16 mouse cellular contexts compared by ENCODE assay signal in genomic region chr1:38777500-38777899, GRCm38 (mm10). TPM values are rescaled to one million over a fixed set of nuclear protein-coding genes. Genes with fewer than 3 reads are reported as not detected.
DNase-seq lines count a peak whose midpoint lies in the region; ATAC-seq lines count a peak whose summit lies in the region.
"Had no signal": no experiment of that assay in that cellular context is flagged by ENCODE, and none has a peak within 500 bp of the region (broad histone marks: within the 10 kb centered on the region; RNA-seq: fewer than 3 reads in every experiment).

No protein-coding gene starts in this region.

- no peak overlapping the region for H3K27ac ChIP-seq in liver, embryonic 11.5 days (ENCODE audit: low read depth, low read length)
- H3K27ac ChIP-seq in forebrain, embryonic 12.5 days, result no peak overlapping the region
- H3K27ac ChIP-seq in hindbrain, embryonic 14.5 days, result no peak overlapping the region
- H3K27ac ChIP-seq: hindbrain, embryonic 13.5 days; layer of hippocampus, adult 2 months had no signal

- no peaks in the 10 kb centered on the region for H3K9me3 ChIP-seq in liver, embryonic 11.5 days (ENCODE audit: control insufficient read depth, low read length)
- H3K9me3 ChIP-seq in forebrain, embryonic 12.5 days, result no peaks in the 10 kb centered on the region
- no peaks in the 10 kb centered on the region for H3K9me3 ChIP-seq in hindbrain, embryonic 14.5 days (ENCODE audit: control insufficient read depth, low read length)
- H3K9me3 ChIP-seq: hindbrain, embryonic 13.5 days had no signal

- no peak overlapping the region for H3K4me3 ChIP-seq in liver, embryonic 11.5 days (ENCODE audit: low read depth, low read length)
- no peak overlapping the region for H3K4me3 ChIP-seq in forebrain, embryonic 12.5 days (replicated peaks)
- no peak overlapping the region for H3K4me3 ChIP-seq in hindbrain, embryonic 14.5 days (replicated peaks; ENCODE audit: low read length)
- H3K4me3 ChIP-seq: heart, embryonic 12.5 days; hindbrain, embryonic 13.5 days; layer of hippocampus, adult 2 months; myocyte had no signal

- peak; percentile 88 for ATAC-seq in CD4-positive, CD25-positive, alpha-beta regulatory T cell, adult 4 months
- ATAC-seq in liver, embryonic 11.5 days (replicated peaks; ENCODE audit: low FRiP score), result no peak
- ATAC-seq in forebrain, embryonic 12.5 days (ENCODE audit: low FRiP score), result no peak
- no peak for ATAC-seq in hindbrain, embryonic 14.5 days (ENCODE audit: low FRiP score)
- ATAC-seq: liver, postnatal 0 days had no signal

- DNase-seq in A20 (ENCODE audit: low read depth, low spot score), result peak; percentile 88
- peak; percentile 88 for DNase-seq in induced T-regulatory cell, adult 2 months (ENCODE audit: low read depth)
- DNase-seq in natural killer cell, adult 2 months (ENCODE audit: low spot score in 2 of 2), result peak; percentile 86 to 91
- no peak for DNase-seq in left cerebral cortex, adult 8-10 months (ENCODE audit: low spot score in 2 of 2)
- no peak for DNase-seq in liver, embryonic 11.5 days (ENCODE audit: low spot score)
- no peak for DNase-seq in hindbrain, embryonic 14.5 days (ENCODE audit: low spot score)
- DNase-seq: cerebellum, adult 2 months; kidney, adult 9 months; liver, postnatal 0 days had no signal

- H3K4me1 ChIP-seq in liver, embryonic 11.5 days (replicated peaks; ENCODE audit: control insufficient read depth, insufficient read depth, low read length), result no peaks in the 10 kb centered on the region
- H3K4me1 ChIP-seq in forebrain, embryonic 12.5 days, result no peaks in the 10 kb centered on the region
- no peaks in the 10 kb centered on the region for H3K4me1 ChIP-seq in hindbrain, embryonic 14.5 days (replicated peaks; ENCODE audit: control insufficient read depth, insufficient read depth, low read length)
- H3K4me1 ChIP-seq: heart, embryonic 12.5 days had no signal

- H3K36me3 ChIP-seq in liver, embryonic 11.5 days (ENCODE audit: control insufficient read depth, insufficient read depth, low read length), result no peaks in the 10 kb centered on the region
- H3K36me3 ChIP-seq in forebrain, embryonic 12.5 days (replicated peaks), result no peaks in the 10 kb centered on the region
- H3K36me3 ChIP-seq in hindbrain, embryonic 14.5 days (replicated peaks; ENCODE audit: control insufficient read depth, insufficient read depth), result no peaks in the 10 kb centered on the region
- H3K36me3 ChIP-seq: G1E; heart, embryonic 12.5 days; hindbrain, embryonic 13.5 days had no signal

- 50% methylated on average over 7 of the region's 7 CpGs for WGBS in liver, embryonic 11.5 days
- 87% methylated on average over 7 of the region's 7 CpGs for WGBS in forebrain, embryonic 12.5 days
- WGBS in hindbrain, embryonic 14.5 days, result 87% methylated on average over 7 of the region's 7 CpGs

- H3K4me2 ChIP-seq in liver, embryonic 11.5 days, result no peak overlapping the region
- H3K4me2 ChIP-seq in forebrain, embryonic 12.5 days, result no peak overlapping the region
- H3K4me2 ChIP-seq in hindbrain, embryonic 14.5 days (replicated peaks), result no peak overlapping the region
- H3K4me2 ChIP-seq: heart, embryonic 12.5 days; hindbrain, embryonic 13.5 days had no signal

- no peak overlapping the region for H3K9ac ChIP-seq in liver, embryonic 11.5 days (ENCODE audit: low read depth, low read length)
- no peak overlapping the region for H3K9ac ChIP-seq in forebrain, embryonic 12.5 days
- H3K9ac ChIP-seq in hindbrain, embryonic 14.5 days, result no peak overlapping the region
- H3K9ac ChIP-seq: heart, embryonic 12.5 days; hindbrain, embryonic 13.5 days; liver, postnatal 0 days had no signal

- no peaks in the 10 kb centered on the region for H3K27me3 ChIP-seq in liver, embryonic 11.5 days (replicated peaks; ENCODE audit: control insufficient read depth, insufficient read depth, low read length)
- H3K27me3 ChIP-seq in forebrain, embryonic 12.5 days, result no peaks in the 10 kb centered on the region
- H3K27me3 ChIP-seq in hindbrain, embryonic 14.5 days (ENCODE audit: control insufficient read depth, insufficient read depth, low read length), result no peaks in the 10 kb centered on the region
- H3K27me3 ChIP-seq: heart, embryonic 12.5 days; hindbrain, embryonic 13.5 days had no signal

RNA-seq across cellular contexts. Expression of gene Lonrf2, which starts 59.0 kb away (rescaled TPM):
- polyA plus RNA-seq in CD4-positive, CD25-positive, alpha-beta regulatory T cell, adult 4 months (2017; shearing (Covaris generic)), result not detected
- 100 to 1,000 TPM; 109 to 123 (median 115) TPM for total RNA-seq in left cerebral cortex, adult 8-10 months (2022)
- 0.22 and 0.41 TPM in 2 replicates for polyA plus RNA-seq in liver, embryonic 11.5 days (2014; fragmentation: Nextera tagmentation; extraction: Ambion mirVana)
- polyA plus RNA-seq in forebrain, embryonic 12.5 days (2016; fragmentation: Nextera tagmentation; extraction: Ambion mirVana), result 6.0 and 6.1 TPM in 2 replicates
- 31.5 and 33.7 TPM in 2 replicates for polyA plus RNA-seq in hindbrain, embryonic 14.5 days (2014; fragmentation: Nextera tagmentation; extraction: Ambion mirVana)
- polyA plus RNA-seq: myocyte had no signal

Comparison
In these comparisons a context has a peak if more than half of its experiments do, and no peak if none do; other contexts are left out.
1. DNase-seq: peak in A20 (single experiment), induced T-regulatory cell, adult 2 months (single experiment) and natural killer cell, adult 2 months (2 of 2); none in left cerebral cortex, adult 8-10 months (0 of 2), liver, embryonic 11.5 days (single experiment) and hindbrain, embryonic 14.5 days (single experiment).